Mouse (Mus musculus) small intestine, adult 2 months (tissue): ENCODE measurements around the gene Pigr.

ENCODE experiments used
- CTCF ChIP-seq: fragments of 200-500 bp; IDR thresholded peaks from 2 replicates; pipeline ENCODE4 v1.5.1; 2012; ENCODE audit warnings: low read depth, mild to moderate bottlenecking, control low read depth, inconsistent platforms, low read length, moderate library complexity, mixed read lengths; ENCODE audit not compliant: insufficient replicate concordance, insufficient read length; ENCODE audit errors: extremely low read depth
- POLR2A ChIP-seq: fragments of 200-500 bp; IDR thresholded peaks from 2 replicates; pipeline ENCODE4 v1.6.1; 2012; ENCODE audit warnings: low read depth, mild to moderate bottlenecking, control low read depth, inconsistent platforms, low read length, moderate library complexity

DNA sequence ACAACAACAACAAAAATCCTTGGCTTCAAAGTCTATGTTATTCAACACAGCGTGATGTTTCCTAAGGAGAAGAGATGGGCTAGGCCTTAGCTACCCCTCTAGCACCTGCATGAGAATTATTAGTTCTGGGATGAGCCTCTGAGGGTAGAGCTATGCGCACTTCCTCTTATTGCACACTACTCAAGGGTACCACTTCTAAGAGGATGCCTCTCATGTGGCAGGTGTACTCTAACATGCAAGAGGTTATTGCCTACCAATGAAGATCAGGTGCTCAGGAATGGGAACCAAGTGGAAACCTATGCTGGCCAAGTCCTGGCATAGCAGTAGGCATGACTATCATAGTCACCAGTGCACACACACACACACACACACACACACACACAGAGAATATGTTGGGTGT is 27.1 kb upstream of the Pigr start:
- TF ChIP-seq CTCF, result no peak
- TF ChIP-seq POLR2A, result no peak
